Mouse (Mus musculus) cerebellum, postnatal 14 days (tissue): ENCODE results near the gene Ucn3.
"Not testable (repeated sequence)": the region's sequence is repeated elsewhere in the genome, so short reads cannot be mapped to it uniquely, and the experiment has no call there.

Experiments
- DNase-seq, 2 experiments: peaks; one replicate each; pipeline ENCODE4 v3.0.0; 2021; ENCODE audit warnings: mixed read lengths in 2 of 2

The Ucn3 gene

GRCm38 (mm10) chr13:3945249-3945648, at the start of gene Ucn3:
Gene Ucn3, minus strand, starts transcription at chr13:3945349.
- no peak for DNase-seq

DNA sequence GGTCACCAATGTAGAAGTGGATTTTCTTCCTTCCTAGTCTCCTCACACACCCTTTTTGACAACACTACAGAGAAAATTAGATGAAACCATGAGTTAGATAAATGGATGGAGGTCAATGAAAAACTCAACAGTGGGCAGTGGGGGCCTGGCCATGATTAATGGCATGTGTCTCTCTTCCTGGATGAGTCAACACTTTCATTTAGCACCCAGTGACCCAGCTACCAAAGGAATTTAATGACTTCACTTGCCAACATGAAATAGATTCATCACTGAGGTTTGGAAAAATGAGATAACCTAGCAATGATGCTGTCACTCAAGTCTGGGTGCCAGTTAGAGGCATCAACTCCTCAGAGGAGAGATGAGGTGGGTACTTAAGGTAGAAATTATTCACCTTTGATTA, 46.9 kb upstream of the Ucn3 start:
- no peak for DNase-seq

- no peak for DNase-seq
Measured at GRCm38 (mm10) chr13:3968849-3969248, 23.7 kb upstream of the Ucn3 start.

DNA sequence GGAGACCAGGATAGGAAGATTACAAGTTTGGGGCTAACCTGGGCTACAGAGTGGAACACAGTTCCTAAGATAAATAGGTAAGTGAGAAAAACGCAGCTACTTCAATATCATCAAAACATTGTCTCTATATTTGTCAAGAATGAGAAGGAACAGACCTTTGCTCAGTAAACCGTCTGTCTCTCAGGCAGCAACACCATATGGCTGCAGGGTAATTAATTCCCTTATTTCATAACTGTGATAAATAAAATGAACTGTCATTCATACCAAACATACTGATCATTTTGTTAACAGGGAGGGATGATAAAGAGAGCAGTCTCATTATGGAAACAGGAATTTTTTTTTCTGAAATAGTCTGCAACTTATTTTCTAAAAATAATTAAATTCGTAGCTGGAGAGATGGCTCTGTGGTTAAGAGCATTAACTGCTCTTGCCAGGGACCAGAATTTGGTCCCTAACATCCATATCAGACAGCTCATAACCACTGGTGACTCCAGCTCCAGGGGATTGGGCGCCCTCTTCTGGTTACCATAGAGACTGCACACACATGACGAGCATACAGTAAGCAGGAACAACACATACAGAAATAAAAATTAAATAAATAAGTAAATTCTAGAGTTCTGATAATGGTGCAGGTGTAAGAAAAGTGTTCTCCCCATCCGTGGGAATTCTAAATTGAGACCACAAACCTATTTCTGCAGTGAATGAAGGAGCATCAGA, 6.2 kb upstream of the Ucn3 start:
- DNase-seq, result no peak

DNA sequence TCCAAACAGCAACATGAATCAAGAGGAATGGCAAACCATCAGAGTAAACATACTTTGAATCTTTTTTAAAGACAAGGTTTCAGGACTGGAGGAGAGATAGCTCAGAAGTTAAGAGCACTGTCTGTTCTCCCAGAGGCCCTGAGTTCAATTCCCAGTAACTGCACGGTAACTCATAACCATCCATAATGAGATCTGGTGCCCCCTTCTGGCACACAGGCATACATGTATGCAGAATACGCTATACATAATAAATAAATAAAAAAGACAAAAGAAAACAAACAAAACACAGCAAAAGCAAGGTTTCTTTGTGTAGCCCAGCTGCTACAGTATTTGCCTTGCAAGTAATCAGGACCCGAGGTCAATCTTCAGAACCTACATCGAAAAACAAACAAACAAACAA, 4.3 kb upstream of the Ucn3 start:
- DNase-seq, result no peak

- DNase-seq, result no peak
Measured at GRCm38 (mm10) chr13:3947267-3947666, 2.1 kb upstream of the Ucn3 start.

- DNase-seq, result no peak
Measured at GRCm38 (mm10) chr13:3944699-3945098, 450 bp downstream of the Ucn3 start.

- DNase-seq, result no peak
Measured at GRCm38 (mm10) chr13:3926046-3926445, 19.1 kb downstream of the Ucn3 start.

DNA sequence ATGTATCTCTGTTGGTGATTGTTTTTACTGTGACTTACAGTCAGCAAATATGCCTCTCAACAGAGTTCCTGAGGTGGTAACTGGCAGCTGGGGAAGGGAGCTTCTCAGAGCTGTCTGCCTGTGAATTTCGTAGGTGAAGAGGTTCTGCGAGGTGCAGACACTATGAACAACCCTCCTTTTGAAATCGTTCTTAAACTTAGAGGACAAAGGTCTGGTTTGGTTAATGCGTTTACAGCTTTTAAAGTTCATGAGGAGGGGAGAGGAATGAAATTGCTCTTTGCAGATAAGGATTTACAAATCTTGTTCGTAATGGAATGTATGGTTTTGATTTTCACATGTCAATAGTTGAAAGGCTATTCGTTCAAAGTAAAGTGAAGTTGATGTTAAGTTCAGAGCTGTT, 19.5 kb downstream of the Ucn3 start:
- DNase-seq, result no peak

GRCm38 (mm10) chr13:3924483-3924882, 20.7 kb downstream of the Ucn3 start:
- DNase-seq, result no peak

GRCm38 (mm10) chr13:3917571-3918311, 27.4 kb downstream of the Ucn3 start, which contains the start of the genes Net1 and Tubal3:
Gene Net1, minus strand, starts transcription at chr13:3918220.
Gene Tubal3, plus strand, starts transcription at chr13:3918274.
- peak; percentile 91 to 94 for DNase-seq

DNA sequence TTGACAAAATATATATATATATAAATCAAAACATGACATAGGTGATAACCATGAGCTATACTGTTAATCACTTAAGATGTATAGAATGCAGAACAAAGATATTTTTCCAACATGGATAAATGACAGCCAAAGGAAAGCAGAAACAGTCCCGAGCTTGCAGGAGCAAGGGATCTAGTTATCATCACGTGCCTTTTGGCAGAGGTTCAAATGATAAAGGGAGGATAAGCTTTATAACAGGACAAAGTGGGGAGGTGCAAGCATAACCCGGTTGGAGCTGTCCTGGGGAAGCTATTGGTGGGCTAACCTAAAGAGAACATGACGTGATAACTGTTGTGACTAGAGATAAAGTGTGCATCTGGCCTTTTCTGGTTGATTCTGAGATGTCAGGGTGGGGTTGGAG, 31.6 kb downstream of the Ucn3 start:
- DNase-seq, result no peak

DNA sequence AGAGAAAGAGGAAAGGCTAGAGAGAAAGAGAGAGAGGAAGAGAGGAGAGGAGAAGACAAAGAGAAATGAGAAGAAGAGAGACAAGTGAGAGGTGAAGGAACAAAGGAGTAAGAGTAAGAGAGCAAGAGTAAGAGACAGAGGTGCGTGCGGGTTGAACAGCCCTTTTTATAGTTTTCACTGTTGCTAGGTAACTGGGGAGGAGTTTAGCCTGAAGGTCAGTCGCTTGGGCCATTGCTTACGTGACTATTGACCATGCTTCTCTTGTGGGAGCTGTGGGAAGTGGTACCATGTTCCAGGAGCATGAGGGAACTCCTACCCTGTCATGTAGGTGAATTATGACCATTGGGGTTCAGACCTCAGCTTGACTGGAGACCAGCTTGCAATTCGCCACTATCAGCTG, 34.8 kb downstream of the Ucn3 start:
- no peak for DNase-seq

DNA sequence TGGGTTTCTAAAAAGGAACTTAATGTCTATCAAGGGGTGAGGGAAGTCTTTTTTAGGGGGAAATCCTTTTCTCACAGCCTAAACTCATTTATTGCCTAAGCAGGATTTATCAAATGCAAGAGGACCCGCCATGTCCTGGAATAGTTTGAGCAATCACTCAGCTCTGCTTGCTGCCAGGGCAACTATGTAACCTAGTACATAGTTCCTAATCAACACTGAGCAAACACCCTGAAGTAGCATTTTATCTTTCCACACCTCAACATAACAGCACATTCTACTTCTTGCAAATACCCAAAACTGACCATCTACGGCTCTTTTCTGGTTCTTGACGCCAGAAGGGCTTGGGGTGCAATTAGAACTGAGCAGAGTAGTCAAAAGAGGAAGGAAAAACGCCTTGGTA, 36.9 kb downstream of the Ucn3 start:
- no peak for DNase-seq

- DNase-seq, result no peak
Measured at GRCm38 (mm10) chr13:3907151-3907696, 37.9 kb downstream of the Ucn3 start.

GRCm38 (mm10) chr13:3899301-3899700, 45.8 kb downstream of the Ucn3 start:
- no peak for DNase-seq

- DNase-seq, result not testable (repeated sequence)
Measured at GRCm38 (mm10) chr13:3898202-3898601, 46.9 kb downstream of the Ucn3 start.

GRCm38 (mm10) chr13:3896913-3897312, 48.2 kb downstream of the Ucn3 start:
- DNase-seq, result peak; percentile 86 to 90

DNA sequence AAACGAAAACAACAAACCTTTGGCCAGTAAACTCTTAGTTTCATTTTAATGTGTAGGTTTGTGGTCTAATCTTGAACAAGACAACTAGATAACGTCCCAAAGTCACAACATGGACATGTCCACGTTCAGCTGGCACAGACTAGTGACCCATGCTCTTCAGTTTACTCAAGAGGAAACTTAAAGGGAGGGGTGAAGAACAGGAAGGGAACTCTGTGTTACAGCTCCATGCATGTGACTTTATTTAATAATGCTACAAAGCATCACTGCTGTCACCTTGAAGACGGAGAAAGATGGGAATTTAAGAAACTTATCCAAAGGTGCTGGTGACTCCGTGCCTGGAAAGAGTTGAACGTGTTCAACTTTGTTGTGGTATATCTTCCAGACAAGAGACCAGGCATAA, 49.1 kb downstream of the Ucn3 start:
- DNase-seq, result no peak

DNA sequence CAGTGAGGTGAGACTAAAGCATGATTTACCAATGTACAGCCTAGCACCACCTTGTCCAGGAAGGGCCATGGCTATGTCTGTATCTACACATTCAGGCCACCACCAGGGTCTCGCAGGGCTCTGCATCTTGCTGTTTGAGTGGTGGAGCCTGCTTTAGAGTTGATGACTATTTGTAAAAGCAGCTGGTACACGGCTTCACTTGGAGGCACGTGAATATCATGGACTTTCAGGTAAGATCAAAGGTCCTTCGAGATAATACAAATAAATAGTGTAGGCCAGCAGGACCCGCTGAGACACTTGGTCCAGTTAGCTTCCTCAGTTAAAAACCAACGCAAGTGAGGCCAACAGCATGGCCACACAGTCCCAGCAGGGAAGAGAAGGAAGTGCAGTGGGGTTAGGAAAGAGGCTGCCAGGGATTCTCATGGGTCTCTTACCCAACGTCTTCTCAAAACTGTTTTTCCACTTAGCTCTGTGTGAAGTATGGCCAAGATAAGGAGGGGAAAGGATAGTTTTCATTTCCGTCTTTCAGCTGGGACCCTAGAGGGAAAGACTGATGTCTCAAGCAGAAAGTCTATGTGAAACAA, 49.7 kb downstream of the Ucn3 start:
- DNase-seq, result no peak

DNA sequence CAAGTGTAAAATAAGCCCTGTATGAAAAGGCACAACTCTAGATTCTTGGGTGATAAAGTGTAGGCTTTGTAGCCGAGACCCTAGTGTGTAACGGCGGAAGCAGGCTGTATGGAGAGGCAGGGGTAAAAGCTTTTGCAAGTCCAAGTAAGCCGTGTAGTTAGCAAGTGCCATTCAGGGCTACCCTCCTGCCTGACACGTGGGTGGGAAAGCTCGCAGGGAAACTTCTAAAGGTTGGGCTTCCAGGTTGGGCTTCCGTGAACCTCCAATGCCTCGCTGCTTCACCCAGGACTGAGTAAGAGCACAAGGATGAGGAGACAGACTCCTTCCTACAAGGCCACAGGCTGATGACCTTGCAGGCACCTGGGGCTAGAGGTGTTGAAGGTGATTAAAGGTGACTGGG, 50.6 kb downstream of the Ucn3 start:
- DNase-seq, result no peak

GRCm38 (mm10) chr13:3893126-3893734, 51.9 kb downstream of the Ucn3 start:
- DNase-seq, result peak; percentile 87 to 92

DNA sequence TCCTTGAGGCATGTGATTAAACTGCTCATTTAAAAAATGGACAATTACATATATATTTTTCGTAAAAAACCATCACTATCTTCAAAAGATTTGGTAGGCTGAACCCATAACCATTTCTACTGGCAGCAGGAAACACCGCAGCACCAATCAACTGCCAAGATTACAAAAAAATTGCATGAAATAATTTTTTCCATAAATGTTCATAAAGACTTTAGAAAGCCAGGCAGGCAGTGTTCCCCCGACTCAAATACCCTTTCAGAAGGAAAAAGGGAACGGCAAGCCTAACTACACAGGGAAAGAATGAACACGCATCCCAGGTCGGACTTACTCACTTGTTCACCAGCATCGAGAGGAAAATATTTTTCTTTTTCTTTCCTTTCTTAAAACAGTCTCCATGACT, 52.5 kb downstream of the Ucn3 start:
- peak in 1 of 2 experiments; percentile 3 for DNase-seq
